Mouse (Mus musculus) heart, embryonic 12.5 days (tissue): ENCODE results near the gene Spock2. TPM values are rescaled to one million over a fixed set of nuclear protein-coding genes. Genes with fewer than 3 reads are reported as not detected.

Experiments used
- ATAC-seq: fragments of 200-750 bp; cut with Nextera tagmentation; 2 replicates; pipeline ENCODE4 v1.8.0; 2017; ENCODE audit warnings: moderate TSS enrichment, moderate library complexity; ENCODE audit not compliant: insufficient number of reproducible peaks, low FRiP score
- H3K27ac ChIP-seq: fragments of 300-500 bp; sonication (generic); 2 replicates; pipeline ENCODE4 v1.5.1; 2016; ENCODE audit warnings: mild to moderate bottlenecking, moderate library complexity; ENCODE audit not compliant: poor library complexity, severe bottlenecking
- H3K27me3 ChIP-seq: fragments of 300-500 bp; sonication (generic); replicated peaks from 2 replicates; pipeline ENCODE4 v1.6.1; 2016; ENCODE audit warnings: mild to moderate bottlenecking, moderate library complexity
- H3K36me3 ChIP-seq: fragments of 300-500 bp; sonication (generic); 2 replicates; pipeline ENCODE4 v1.6.1; 2016; ENCODE audit warnings: mild to moderate bottlenecking, moderate library complexity
- H3K4me1 ChIP-seq: fragments of 300-500 bp; sonication (generic); replicated peaks from 2 replicates; pipeline ENCODE4 v1.6.1; 2016; ENCODE audit warnings: mild to moderate bottlenecking
- H3K4me2 ChIP-seq: fragments of 300-500 bp; sonication (generic); 2 replicates; pipeline ENCODE4 v1.6.1; 2016; ENCODE audit warnings: mild to moderate bottlenecking, moderate library complexity
- H3K4me3 ChIP-seq: fragments of 300-500 bp; sonication (generic); 2 replicates; pipeline ENCODE4 v1.5.1; 2016; ENCODE audit warnings: mild to moderate bottlenecking
- H3K9ac ChIP-seq: fragments of 300-500 bp; sonication (generic); 2 replicates; pipeline ENCODE4 v1.6.1; 2016; ENCODE audit warnings: mild to moderate bottlenecking, moderate library complexity
- H3K9me3 ChIP-seq: fragments of 300-500 bp; sonication (generic); replicated peaks from 2 replicates; pipeline ENCODE4 v1.6.1; 2016; ENCODE audit warnings: mild to moderate bottlenecking, moderate library complexity
- WGBS: fragments of 180-500 bp; shearing (Covaris S2); methylation state at CpG from one replicate; pipeline ENCODE4 v1.1.7; 2016; 5-methylcytosine and 5-hydroxymethylcytosine counted together
- polyA plus RNA-seq: library from polyadenylated mRNA; unstranded; fragments of >200 nt; fragmentation: Nextera tagmentation; extraction: Ambion mirVana; gene quantifications from 2 replicates; pipeline ENCODE4 v1.2.1, GENCODE M21; 2016

The Spock2 gene
- polyA plus RNA-seq, 1 experiment from 2014 or later: 2.3 TPM

DNA sequence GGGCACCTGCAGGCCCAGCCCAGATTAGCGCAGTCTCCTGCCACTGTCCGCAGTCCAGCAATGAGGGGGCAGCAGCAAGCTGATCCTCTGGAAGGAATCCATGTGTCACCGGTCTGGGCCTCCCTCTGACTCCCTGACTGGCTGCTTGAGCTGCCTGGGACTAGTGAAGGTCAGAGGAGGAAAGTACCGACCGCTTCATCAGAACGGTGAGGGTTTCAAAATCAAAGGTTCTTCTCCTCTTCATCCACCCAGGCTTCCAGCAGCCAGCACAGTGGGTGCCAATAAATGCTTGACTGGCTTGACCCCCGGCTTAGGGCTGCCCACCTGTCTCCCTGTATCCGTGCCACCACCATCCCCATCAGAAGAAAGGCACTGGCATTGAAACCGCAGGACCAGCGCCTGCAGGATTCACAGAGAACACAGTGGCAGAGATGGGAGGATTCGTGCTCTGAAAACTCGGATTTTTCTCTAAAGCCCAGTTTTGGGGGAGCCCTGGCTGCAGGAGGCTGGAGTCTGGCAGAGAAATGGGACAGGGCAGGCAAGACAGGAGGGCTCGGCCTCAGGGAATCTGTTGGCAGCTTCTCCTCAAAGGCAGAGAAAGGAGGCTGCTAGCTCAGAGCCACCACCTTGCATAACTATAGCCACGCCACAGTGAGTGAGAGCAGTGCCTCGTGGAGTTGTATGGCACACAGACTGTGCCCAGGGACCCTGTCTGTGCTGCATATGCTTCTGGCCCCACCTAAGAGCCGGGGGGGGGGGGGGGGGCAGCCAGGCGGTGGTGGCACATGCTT lies 2.5 kb downstream of the Spock2 start:
- no peak overlapping the region for H3K4me3 ChIP-seq

DNA sequence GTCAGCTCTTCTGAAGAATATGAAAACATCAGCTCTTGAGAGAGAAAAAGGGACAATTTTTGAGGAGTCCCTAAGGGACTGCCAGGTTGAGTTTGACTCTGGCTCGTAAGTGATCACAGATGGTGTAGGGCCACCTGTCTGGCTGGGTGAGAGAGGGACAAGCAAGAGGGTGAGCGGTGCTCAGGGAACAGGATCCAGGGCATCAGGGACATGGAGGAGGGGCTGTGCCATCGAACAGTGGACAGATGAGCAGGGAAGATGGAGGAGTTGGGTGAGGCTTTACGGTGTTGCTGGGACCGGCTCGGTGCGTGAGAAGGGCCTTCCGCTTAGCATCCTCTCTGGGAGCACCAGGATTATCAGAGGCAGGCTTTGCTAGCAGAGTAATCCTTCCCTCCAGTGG lies 3.3 kb downstream of the Spock2 start:
- no peak overlapping the region for H3K27ac ChIP-seq
- ATAC-seq: no peak
- WGBS: 87% methylated on average over 8 of the region's 8 CpGs

More for the DNA sequence above, 2.5 kb downstream of the Spock2 start:
- no peaks in the 10 kb centered on the region for H3K9me3 ChIP-seq
- WGBS: 44% methylated on average over 17 of the region's 17 CpGs
- no peak for ATAC-seq
- no peak overlapping the region for H3K4me2 ChIP-seq
- H3K4me1 ChIP-seq: peaks cover 20% of the 10 kb centered on the region
- no peak overlapping the region for H3K27ac ChIP-seq
- no peaks in the 10 kb centered on the region for H3K36me3 ChIP-seq
- H3K9ac ChIP-seq: no peak overlapping the region
- peaks cover 93% of the 10 kb centered on the region for H3K27me3 ChIP-seq

DNA sequence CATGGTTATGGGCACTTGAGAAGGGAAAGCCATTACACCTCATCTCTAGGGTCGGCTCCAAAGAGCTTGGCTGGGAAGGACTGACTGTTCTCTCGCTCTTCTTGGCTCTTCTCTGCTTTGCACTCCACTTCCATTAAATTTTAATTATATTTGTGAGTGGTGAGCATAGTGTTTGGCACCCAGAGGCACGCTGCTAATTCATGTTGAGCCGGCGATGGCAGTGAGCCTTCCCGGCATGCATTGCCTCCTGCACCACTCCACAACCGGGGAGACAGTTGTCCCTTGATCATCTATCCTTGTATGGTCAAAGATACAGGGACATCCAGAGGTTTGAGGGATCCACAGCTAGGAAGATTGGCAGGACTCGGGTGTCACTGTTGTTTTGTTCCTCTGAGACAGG lies 4.0 kb downstream of the Spock2 start:
- Histone ChIP-seq H3K9me3 (no peaks in the 10 kb centered on the region), H3K4me1 (peaks cover 20% of the 10 kb centered on the region), H3K4me2 (no peak overlapping the region), H3K27ac (no peak overlapping the region), H3K27me3 (peaks cover 92% of the 10 kb centered on the region), H3K9ac (no peak overlapping the region), H3K36me3 (no peaks in the 10 kb centered on the region), H3K4me3 (no peak overlapping the region)
- WGBS: 77% methylated on average over 8 of the region's 8 CpGs
- no peak for ATAC-seq

More for the DNA sequence above, 3.3 kb downstream of the Spock2 start:
- no peak overlapping the region for H3K4me3 ChIP-seq
- H3K4me2 ChIP-seq: no peak overlapping the region
- no peaks in the 10 kb centered on the region for H3K9me3 ChIP-seq
- no peak overlapping the region for H3K9ac ChIP-seq
- peaks cover 95% of the 10 kb centered on the region for H3K27me3 ChIP-seq
- peaks cover 20% of the 10 kb centered on the region for H3K4me1 ChIP-seq
- H3K36me3 ChIP-seq: no peaks in the 10 kb centered on the region

DNA sequence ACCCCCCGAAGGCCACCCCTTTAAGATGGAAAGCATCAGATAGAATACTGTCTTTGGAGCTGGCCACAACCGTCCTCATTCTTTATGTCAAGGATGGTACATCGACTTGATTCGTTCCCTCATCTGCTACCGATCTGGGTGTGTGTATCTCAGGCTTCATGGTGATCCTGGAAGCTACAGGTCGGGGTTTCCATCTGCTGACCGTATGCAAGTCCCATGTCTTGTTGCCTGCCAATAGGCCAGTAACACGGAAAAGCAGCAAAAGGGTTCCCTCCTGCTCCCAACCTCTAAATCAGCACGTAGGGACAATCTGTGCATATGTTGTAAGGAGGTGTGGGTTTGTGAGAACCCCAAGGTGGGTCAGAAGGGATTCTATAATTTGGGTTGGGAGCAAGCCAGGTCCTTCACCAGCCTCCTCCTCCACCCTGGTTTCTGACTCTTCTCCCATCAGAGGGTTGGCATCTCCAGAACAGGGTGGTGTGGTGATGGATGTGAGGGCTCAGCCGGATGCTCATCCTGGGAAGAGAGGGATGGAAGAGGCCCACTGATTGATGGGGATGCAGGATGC lies 5.0 kb downstream of the Spock2 start:
- H3K27ac ChIP-seq: no peak overlapping the region
- peaks cover 29% of the 10 kb centered on the region for H3K4me1 ChIP-seq
- no peak overlapping the region for H3K4me3 ChIP-seq
- ATAC-seq: no peak
- H3K4me2 ChIP-seq: no peak overlapping the region
- H3K9me3 ChIP-seq: no peaks in the 10 kb centered on the region
- 76% methylated on average over 10 of the region's 10 CpGs for WGBS
- no peak overlapping the region for H3K9ac ChIP-seq
- no peaks in the 10 kb centered on the region for H3K36me3 ChIP-seq
- H3K27me3 ChIP-seq: peaks cover 93% of the 10 kb centered on the region

DNA sequence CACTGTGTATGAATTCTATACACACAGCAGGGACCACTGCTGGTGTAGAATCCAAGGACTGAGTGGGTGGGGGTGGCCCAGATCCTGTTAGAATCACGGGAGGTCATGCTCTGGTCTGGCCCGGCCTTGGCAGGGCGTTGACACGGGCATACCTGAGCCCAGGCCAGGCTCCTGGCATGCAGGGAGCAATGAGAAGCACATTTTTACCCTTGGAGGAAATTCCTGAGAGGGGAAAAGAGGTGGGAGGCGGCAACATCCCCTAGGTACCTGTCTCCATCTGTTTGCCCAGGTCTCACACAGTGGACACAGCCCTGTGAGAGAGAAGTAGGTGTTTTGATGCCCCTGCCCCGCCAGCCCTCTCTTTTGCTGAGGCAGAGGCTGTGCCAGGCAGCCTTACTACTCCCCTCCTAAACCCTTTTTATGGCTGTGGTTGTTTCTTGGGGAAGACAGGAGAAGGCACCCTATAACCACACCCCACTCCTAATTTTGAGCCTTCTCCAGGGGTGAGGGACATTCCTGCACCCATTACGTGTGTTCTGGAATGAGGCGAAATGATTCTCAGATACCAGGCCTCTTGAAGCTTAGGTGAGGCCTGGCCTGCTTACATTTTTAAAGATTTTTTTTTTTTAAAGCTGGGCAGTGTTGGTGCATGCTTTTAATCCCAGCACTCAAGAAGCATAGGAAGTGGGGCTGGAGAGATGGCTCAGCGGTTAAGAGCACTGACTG lies 8.1 kb downstream of the Spock2 start:
- Histone ChIP-seq H3K27me3 (peaks cover 84% of the 10 kb centered on the region), H3K4me1 (peaks cover 29% of the 10 kb centered on the region), H3K9ac (no peak overlapping the region), H3K4me2 (no peak overlapping the region), H3K27ac (no peak overlapping the region), H3K9me3 (no peaks in the 10 kb centered on the region), H3K36me3 (no peaks in the 10 kb centered on the region), H3K4me3 (no peak overlapping the region)
- no peak for ATAC-seq
- WGBS: 84% methylated on average over 9 of the region's 9 CpGs

DNA sequence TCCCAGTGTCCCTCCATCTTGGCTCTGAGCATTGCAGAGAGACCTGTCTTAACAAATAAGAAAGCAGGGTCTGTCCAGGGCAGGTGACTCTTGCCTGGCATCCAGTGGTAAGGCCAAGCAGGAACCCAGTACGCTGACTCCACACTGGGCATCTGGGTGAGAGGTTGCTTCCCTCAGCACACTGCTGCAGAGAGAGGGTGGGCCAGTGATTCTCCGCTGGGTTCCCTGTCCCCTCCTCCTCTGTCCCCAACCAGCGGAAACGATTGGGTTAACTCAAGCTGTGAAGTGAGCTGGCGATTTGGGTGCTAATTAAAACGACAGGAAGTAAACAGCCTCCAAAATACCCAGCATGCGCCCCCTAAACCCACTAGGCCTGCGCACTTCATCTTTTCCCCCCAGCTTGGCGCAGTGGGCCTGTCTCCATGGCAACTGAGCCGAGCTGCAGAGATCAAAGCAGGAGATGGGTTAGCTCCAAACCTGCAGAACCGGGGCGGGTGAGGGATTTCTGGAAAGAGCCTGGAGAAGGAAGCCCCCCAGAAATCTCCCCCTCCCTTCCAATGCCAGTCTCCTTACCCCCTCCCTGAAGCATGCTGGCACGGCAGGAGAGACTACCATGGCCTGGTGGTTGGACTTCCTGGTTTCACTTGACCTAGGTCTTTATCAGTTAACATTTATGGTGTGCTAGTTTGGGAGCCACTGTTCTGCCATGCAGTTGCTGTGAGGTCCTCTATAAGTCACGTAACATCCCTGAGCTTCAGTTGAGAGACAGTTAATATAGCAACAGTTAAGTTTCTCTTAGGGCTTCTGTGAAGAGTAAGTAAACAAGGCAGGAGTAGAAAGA lies 9.5 kb downstream of the Spock2 start:
- no peaks in the 10 kb centered on the region for H3K36me3 ChIP-seq
- WGBS: 16% methylated on average over 14 of the region's 14 CpGs
- no peaks in the 10 kb centered on the region for H3K9me3 ChIP-seq
- no peak overlapping the region for H3K27ac ChIP-seq
- no peak overlapping the region for H3K9ac ChIP-seq
- ATAC-seq: no peak
- H3K4me1 ChIP-seq: peaks cover 29% of the 10 kb centered on the region
- peaks cover 84% of the 10 kb centered on the region for H3K27me3 ChIP-seq
- no peak overlapping the region for H3K4me2 ChIP-seq
- H3K4me3 ChIP-seq: no peak overlapping the region

DNA sequence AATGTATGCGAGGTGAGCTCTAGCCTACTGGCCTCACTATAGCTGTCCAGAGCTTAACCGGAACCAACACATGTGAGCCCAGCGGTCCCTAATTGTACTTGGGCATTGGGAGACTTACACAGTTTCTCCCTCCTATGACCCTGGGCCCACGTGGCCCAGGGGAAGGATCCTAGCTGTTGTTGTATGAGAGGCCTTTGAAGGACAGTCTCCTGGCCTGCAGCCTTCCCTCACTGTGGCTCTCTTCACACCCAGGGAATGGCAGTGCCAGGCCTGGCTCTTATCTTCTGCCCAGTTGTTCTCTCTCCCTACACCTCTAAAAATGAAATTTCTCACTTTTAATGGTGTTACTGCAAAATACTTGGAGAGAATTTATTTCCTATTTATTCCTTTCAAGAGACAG lies 11.0 kb downstream of the Spock2 start:
- Histone ChIP-seq H3K4me3 (no peak overlapping the region), H3K27me3 (peaks cover 83% of the 10 kb centered on the region), H3K4me1 (peaks cover 29% of the 10 kb centered on the region), H3K9ac (no peak overlapping the region), H3K36me3 (no peaks in the 10 kb centered on the region), H3K4me2 (no peak overlapping the region), H3K27ac (no peak overlapping the region), H3K9me3 (no peaks in the 10 kb centered on the region)
- no peak for ATAC-seq
- WGBS: 56% methylated on average over 4 of the region's 4 CpGs

DNA sequence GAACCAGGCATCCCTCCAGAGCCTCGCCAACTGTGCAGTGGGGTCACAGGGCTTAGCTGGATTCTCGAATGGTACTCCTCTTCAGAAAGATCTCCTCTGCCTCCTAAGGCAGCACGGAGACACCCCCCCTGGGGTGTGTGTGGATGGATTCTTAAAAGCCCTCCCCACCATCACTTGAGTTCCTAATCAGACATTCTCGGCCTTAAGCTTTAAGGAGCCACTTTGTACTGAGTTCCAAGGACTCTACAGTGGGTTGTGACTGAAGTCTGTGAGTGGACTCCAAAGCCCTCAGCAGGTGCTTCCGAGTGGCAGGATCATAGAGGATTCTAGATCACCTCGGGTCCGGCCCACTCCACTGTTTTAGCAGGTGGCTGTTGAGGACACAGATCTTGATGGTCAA lies 12.4 kb downstream of the Spock2 start:
- H3K4me3 ChIP-seq: no peak overlapping the region
- H3K27me3 ChIP-seq: peaks cover 70% of the 10 kb centered on the region
- H3K27ac ChIP-seq: no peak overlapping the region
- WGBS: 50% methylated on average over 7 of the region's 7 CpGs
- no peak overlapping the region for H3K4me2 ChIP-seq
- H3K9ac ChIP-seq: no peak overlapping the region
- peaks cover 29% of the 10 kb centered on the region for H3K4me1 ChIP-seq
- H3K9me3 ChIP-seq: no peaks in the 10 kb centered on the region
- no peaks in the 10 kb centered on the region for H3K36me3 ChIP-seq
- ATAC-seq: no peak; the same call in 1 of the 2 replicates

DNA sequence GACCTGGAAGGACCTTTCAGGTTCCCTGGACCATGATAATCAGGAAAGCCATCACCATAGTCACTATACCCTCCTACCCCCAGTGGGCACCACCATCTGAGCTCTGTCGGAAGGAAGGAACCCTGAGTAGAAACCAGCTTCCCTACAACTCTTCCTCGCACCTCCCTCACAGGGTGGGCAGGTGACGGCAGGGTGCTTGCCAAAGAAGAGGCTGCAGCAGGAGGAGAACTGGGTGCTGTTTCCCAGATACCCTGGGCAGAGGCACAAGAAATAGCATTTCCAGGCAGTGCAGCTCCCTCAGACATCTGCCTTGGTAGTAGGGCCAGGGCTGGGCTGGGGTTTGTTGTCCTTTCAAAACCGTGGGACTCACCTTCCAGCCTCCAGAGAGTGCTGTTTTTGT lies 14.6 kb downstream of the Spock2 start:
- H3K9ac ChIP-seq: no peak overlapping the region
- no peak overlapping the region for H3K4me3 ChIP-seq
- no peak overlapping the region for H3K4me2 ChIP-seq
- H3K27ac ChIP-seq: no peak overlapping the region
- no peak for ATAC-seq
- no peaks in the 10 kb centered on the region for H3K9me3 ChIP-seq
- peaks cover 67% of the 10 kb centered on the region for H3K27me3 ChIP-seq
- peaks cover 27% of the 10 kb centered on the region for H3K4me1 ChIP-seq
- WGBS: 71% methylated on average over 4 of the region's 4 CpGs
- H3K36me3 ChIP-seq: no peaks in the 10 kb centered on the region

DNA sequence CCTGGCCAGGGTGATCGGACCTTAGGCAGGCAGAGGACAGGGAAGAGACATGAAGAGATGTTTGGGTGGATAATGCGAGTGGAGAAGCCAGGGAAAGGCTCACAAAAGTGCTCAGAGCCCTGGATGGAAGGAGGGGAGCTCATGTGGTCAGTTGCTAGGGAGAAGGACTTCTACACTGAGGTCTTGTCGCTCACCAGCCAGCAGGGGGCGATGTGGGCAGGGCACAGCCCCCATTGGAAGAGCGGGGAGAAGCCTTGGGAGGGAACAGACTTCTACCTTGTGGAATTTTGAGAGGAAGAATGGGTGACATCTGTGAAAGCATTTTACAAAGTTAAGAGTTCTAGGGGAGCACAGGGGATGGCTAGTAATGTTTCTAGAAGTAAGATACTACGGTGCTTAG lies 18.1 kb downstream of the Spock2 start:
- whole genome bisulfite sequencing: 58% methylated on average over 6 of the region's 6 CpGs

More for the DNA sequence above, 18.1 kb downstream of the Spock2 start:
- no peak overlapping the region for H3K4me2 ChIP-seq
- H3K36me3 ChIP-seq: no peaks in the 10 kb centered on the region
- H3K9ac ChIP-seq: no peak overlapping the region
- ATAC-seq: no peak
- 0 out of 2 replicates have a peak, but pooled peaks cover 6% of the 10 kb centered on the region for H3K4me1 ChIP-seq
- peaks cover 54% of the 10 kb centered on the region for H3K27me3 ChIP-seq
- H3K27ac ChIP-seq: no peak overlapping the region
- H3K9me3 ChIP-seq: no peaks in the 10 kb centered on the region
- no peak overlapping the region for H3K4me3 ChIP-seq
